Mouse (Mus musculus) ovary, postnatal 36 days (tissue): ENCODE data around the gene Tmem45b.
"Not testable (repeated sequence)": the region's sequence is repeated elsewhere in the genome, so short reads cannot be mapped to it uniquely, and the experiment has no call there.

Source experiments
- DNase-seq: peaks from one replicate; pipeline ENCODE4 v3.0.0; 2022; ENCODE audit warnings: low spot score, mixed read lengths

The Tmem45b gene

GRCm38 (mm10) chr9:31463692-31464474 lies at the start of gene Tmem45b:
Gene Tmem45b, minus strand, starts transcription at chr9:31464462.
- no peak for DNase-seq

- no peak for DNase-seq
Observed at GRCm38 (mm10) chr9:31508189-31508588, 43.9 kb upstream of the Tmem45b start.

GRCm38 (mm10) chr9:31501221-31501620 lies 37.0 kb upstream of the Tmem45b start:
- DNase-seq: not testable (repeated sequence)

GRCm38 (mm10) chr9:31463190-31463589 lies 1.1 kb downstream of the Tmem45b start:
- no peak for DNase-seq

GRCm38 (mm10) chr9:31454356-31454755 lies 9.9 kb downstream of the Tmem45b start:
- DNase-seq: no peak

GRCm38 (mm10) chr9:31452166-31452565 lies 12.1 kb downstream of the Tmem45b start:
- DNase-seq: no peak

- no peak for DNase-seq
Observed at GRCm38 (mm10) chr9:31449145-31449772, 15.0 kb downstream of the Tmem45b start.

GRCm38 (mm10) chr9:31444236-31444635 lies 20.0 kb downstream of the Tmem45b start:
- no peak for DNase-seq

- no peak for DNase-seq
Observed at GRCm38 (mm10) chr9:31441487-31441886, 22.8 kb downstream of the Tmem45b start.

- DNase-seq: no peak
Observed at GRCm38 (mm10) chr9:31440366-31440765, 23.9 kb downstream of the Tmem45b start.

- DNase-seq: no peak
Observed at GRCm38 (mm10) chr9:31439341-31439740, 24.9 kb downstream of the Tmem45b start.

GRCm38 (mm10) chr9:31438834-31439233 lies 25.4 kb downstream of the Tmem45b start:
- no peak for DNase-seq

- DNase-seq: no peak
Observed at GRCm38 (mm10) chr9:31437861-31438260, 26.4 kb downstream of the Tmem45b start.

- no peak for DNase-seq
Observed at GRCm38 (mm10) chr9:31435415-31435814, 28.8 kb downstream of the Tmem45b start.

- DNase-seq: no peak
Observed at GRCm38 (mm10) chr9:31433431-31433830, 30.8 kb downstream of the Tmem45b start.

GRCm38 (mm10) chr9:31432336-31432975 lies 31.8 kb downstream of the Tmem45b start:
- no peak for DNase-seq

- no peak for DNase-seq
Observed at GRCm38 (mm10) chr9:31431751-31432150, 32.5 kb downstream of the Tmem45b start.

- DNase-seq: no peak
Observed at GRCm38 (mm10) chr9:31430011-31430410, 34.3 kb downstream of the Tmem45b start.

- DNase-seq: no peak
Observed at GRCm38 (mm10) chr9:31428971-31429370, 35.3 kb downstream of the Tmem45b start.

- no peak for DNase-seq
Observed at GRCm38 (mm10) chr9:31422143-31422542, 42.1 kb downstream of the Tmem45b start.

GRCm38 (mm10) chr9:31418821-31419220 lies 45.4 kb downstream of the Tmem45b start:
- DNase-seq: no peak

- DNase-seq: no peak
Observed at GRCm38 (mm10) chr9:31412165-31412564, 52.1 kb downstream of the Tmem45b start.

- DNase-seq: no peak
Observed at GRCm38 (mm10) chr9:31405217-31405616, 59.0 kb downstream of the Tmem45b start.
